In the genomic region with DNA sequence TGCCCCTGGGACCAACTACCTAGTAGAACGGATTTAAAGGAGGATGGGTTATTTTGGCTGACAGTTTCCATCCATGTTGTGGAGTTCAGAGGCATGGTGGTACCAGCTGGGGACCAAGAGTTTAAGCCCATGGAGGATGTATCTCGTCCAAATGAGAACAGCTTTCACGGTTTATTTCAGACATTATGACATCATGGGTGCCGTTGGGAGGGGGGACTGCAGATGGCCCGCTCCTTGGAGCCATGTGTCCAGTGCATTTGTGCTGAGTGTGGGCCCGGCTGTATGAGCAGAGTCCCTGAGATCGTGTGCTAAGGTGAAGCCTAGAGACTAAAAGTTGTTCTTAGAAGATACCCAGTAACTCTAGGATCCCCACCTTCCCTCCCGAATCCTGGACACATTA, we compare ENCODE assay signal across 18 mouse cellular contexts. TPM values are rescaled to one million over a fixed set of nuclear protein-coding genes. Genes with fewer than 3 reads are reported as not detected.
DNase-seq lines count a peak whose midpoint lies in the region; TF ChIP-seq lines count a peak whose summit lies in the region.
"Had no signal": no experiment of that assay in that cellular context is flagged by ENCODE, and none has a peak within 500 bp of the region (broad histone marks: within the 10 kb centered on the region; RNA-seq: fewer than 3 reads in every experiment).

No protein-coding gene starts in this region.

- no peaks in the 10 kb centered on the region for H3K79me2 ChIP-seq in heart, adult 2 months (replicated peaks; ENCODE audit: control insufficient read depth, insufficient read depth, low read length)

- no peaks in the 10 kb centered on the region for H3K36me3 ChIP-seq in heart, adult 2 months (ENCODE audit: control insufficient read depth, insufficient read depth, low read length)
- H3K36me3 ChIP-seq: heart, embryonic 13.5 days; hindbrain, embryonic 12.5 days; limb, embryonic 15.5 days; midbrain, embryonic 13.5 days had no signal

- H3K27ac ChIP-seq in heart, adult 2 months = peak overlapping the region; percentile 44
- peak overlapping the region; percentile 45; the same call in 1 of the 2 replicates for H3K27ac ChIP-seq in left cerebral cortex, adult 2 months
- H3K27ac ChIP-seq in cerebellum, adult 2 months (ENCODE audit: insufficient read depth, low read length) = peak overlapping the region; percentile 69
- H3K27ac ChIP-seq: hindbrain, embryonic 12.5 days; kidney, postnatal 0 days; limb, embryonic 15.5 days; macrophage; midbrain, embryonic 13.5 days had no signal

- TF ChIP-seq EP300 in heart, adult 2 months (IDR thresholded peaks at IDR 0.05; ENCODE audit: insufficient read depth, low read depth, low read length) = no peak

- peak in 1 of 2 experiments; percentile 46 for DNase-seq in heart, adult 2 months
- DNase-seq in heart, adult 8-10 months (ENCODE audit: low spot score) = no peak
- DNase-seq in left cerebral cortex, adult 2 months (ENCODE audit: extremely low spot score in 1 of 2, low spot score in 2 of 2) = no peak
- DNase-seq in left cerebral cortex, postnatal 10 days (ENCODE audit: extremely low spot score in 1 of 2, low spot score in 2 of 2) = no peak
- DNase-seq in cerebellum, adult 2 months = peak; percentile 83 to 91
- DNase-seq in cerebellum, postnatal 14 days = peak; percentile 65 to 73
- DNase-seq in thymus, postnatal 14 days = no peak
- no peak for DNase-seq in gastrocnemius, postnatal 10 days
- DNase-seq: embryo, embryonic 11 days; liver, postnatal 0 days; thymus, postnatal 4 days had no signal

- intact Hi-C loops in heart, adult 2 months (cut with DNase I) = no loop called here
- intact Hi-C loops in left cerebral cortex, adult 2 months (cut with DNase I) = no loop called here
- intact Hi-C loops in left cerebral cortex, postnatal 10 days (cut with DNase I) = no loop called here

- no peaks in the 10 kb centered on the region for H3K27me3 ChIP-seq in heart, adult 2 months (ENCODE audit: control insufficient read depth, insufficient read depth, low read length)
- H3K27me3 ChIP-seq in cerebellum, adult 2 months (ENCODE audit: control insufficient read depth, insufficient read depth, low read length) = no peaks in the 10 kb centered on the region
- H3K27me3 ChIP-seq: heart, embryonic 13.5 days; hindbrain, embryonic 12.5 days; limb, embryonic 15.5 days; midbrain, embryonic 13.5 days had no signal

- no peak overlapping the region for H3K4me3 ChIP-seq in heart, adult 2 months
- H3K4me3 ChIP-seq in left cerebral cortex, adult 2 months = no peak overlapping the region
- H3K4me3 ChIP-seq in cerebellum, adult 2 months (replicated peaks; ENCODE audit: insufficient read depth, low read depth, low read length) = no peak overlapping the region
- H3K4me3 ChIP-seq: erythroblast, embryonic 14.5 days; heart, embryonic 13.5 days; hindbrain, embryonic 12.5 days; limb, embryonic 15.5 days; midbrain, embryonic 13.5 days had no signal

- TF ChIP-seq CTCF in heart, adult 2 months (IDR thresholded peaks at IDR 0.05) = no peak
- TF ChIP-seq CTCF in left cerebral cortex, adult 2 months (IDR thresholded peaks at IDR 0.05) = no peak
- no peak for TF ChIP-seq CTCF in cerebellum, adult 2 months (IDR thresholded peaks at IDR 0.05; ENCODE audit: borderline replicate concordance, insufficient read depth, low read depth, low read length)

- peaks cover 35% of the 10 kb centered on the region for H3K4me1 ChIP-seq in heart, adult 2 months (ENCODE audit: control insufficient read depth, insufficient read depth, low read length)
- H3K4me1 ChIP-seq in cerebellum, adult 2 months (ENCODE audit: control insufficient read depth, insufficient read depth, low read length) = peaks cover 45% of the 10 kb centered on the region

- no peak overlapping the region for H3K9ac ChIP-seq in heart, adult 2 months (ENCODE audit: low read depth, low read length)
- H3K9ac ChIP-seq: hindbrain, embryonic 12.5 days; limb, embryonic 15.5 days; liver, postnatal 0 days; midbrain, embryonic 13.5 days had no signal

- 45% methylated on average over 8 of the region's 8 CpGs for WGBS in heart, adult 2 months
- WGBS in cerebellum, adult 2 months = 16% methylated on average over 8 of the region's 8 CpGs

- no peak for TF ChIP-seq POLR2A in heart, adult 2 months (IDR thresholded peaks at IDR 0.05; ENCODE audit: insufficient read depth, low read depth, low read length)
- peak; percentile 28; the same call in 1 of the 2 replicates for TF ChIP-seq POLR2A in cerebellum, adult 2 months (IDR thresholded peaks at IDR 0.05; ENCODE audit: borderline replicate concordance, insufficient read depth, low read length)

RNA-seq across cellular contexts. Expression of gene Irf2bp2, which starts 50.4 kb away (rescaled TPM):
- total RNA-seq in heart, adult 2 months (2021) = 100 to 1,000 TPM in 1 of 2 experiments, 10 to 100 TPM in 1; 56.3 to 132 TPM
- 33.8 and 37.3 TPM in 2 replicates for polyA plus RNA-seq in heart, adult 2 months (2012; rRNA removed)
- 10 to 100 TPM; 41.8 to 60.9 (median 50.3) TPM for total RNA-seq in heart, adult 8-10 months (2022)
- total RNA-seq in left cerebral cortex, adult 2 months (2021) = 10 to 100 TPM; 63.9 to 78.4 TPM
- total RNA-seq in left cerebral cortex, postnatal 10 days (2021) = 10 to 100 TPM; 51.2 to 54.6 TPM
- 42.0 and 42.4 TPM in 2 replicates for polyA plus RNA-seq in cerebellum, adult 2 months (2012; rRNA removed)
- total RNA-seq in gastrocnemius, postnatal 10 days (2021) = 10 to 100 TPM; 53.3 to 55.5 TPM

Comparison
In these comparisons a context has a peak if more than half of its experiments do, and no peak if none do; other contexts are left out.
1. DNase-seq: peak in cerebellum, adult 2 months (2 of 2) and cerebellum, postnatal 14 days (2 of 2); none in heart, adult 8-10 months (single experiment), left cerebral cortex, adult 2 months (0 of 2), left cerebral cortex, postnatal 10 days (0 of 2), thymus, postnatal 14 days (single experiment) and gastrocnemius, postnatal 10 days (single experiment).
2. Peak in every context shown above with its lines, with median percentiles within 50 percentile points of each other: H3K27ac ChIP-seq.